Mouse (Mus musculus): ENCODE data around the gene Ankrd60. TPM values are rescaled to one million over a fixed set of nuclear protein-coding genes. Genes with fewer than 3 reads are reported as not detected.

Gene Ankrd60
- not detected in 2 replicates for polyA plus RNA-seq (2015; fragmentation: Nextera tagmentation; extraction: Ambion mirVana)

DNA sequence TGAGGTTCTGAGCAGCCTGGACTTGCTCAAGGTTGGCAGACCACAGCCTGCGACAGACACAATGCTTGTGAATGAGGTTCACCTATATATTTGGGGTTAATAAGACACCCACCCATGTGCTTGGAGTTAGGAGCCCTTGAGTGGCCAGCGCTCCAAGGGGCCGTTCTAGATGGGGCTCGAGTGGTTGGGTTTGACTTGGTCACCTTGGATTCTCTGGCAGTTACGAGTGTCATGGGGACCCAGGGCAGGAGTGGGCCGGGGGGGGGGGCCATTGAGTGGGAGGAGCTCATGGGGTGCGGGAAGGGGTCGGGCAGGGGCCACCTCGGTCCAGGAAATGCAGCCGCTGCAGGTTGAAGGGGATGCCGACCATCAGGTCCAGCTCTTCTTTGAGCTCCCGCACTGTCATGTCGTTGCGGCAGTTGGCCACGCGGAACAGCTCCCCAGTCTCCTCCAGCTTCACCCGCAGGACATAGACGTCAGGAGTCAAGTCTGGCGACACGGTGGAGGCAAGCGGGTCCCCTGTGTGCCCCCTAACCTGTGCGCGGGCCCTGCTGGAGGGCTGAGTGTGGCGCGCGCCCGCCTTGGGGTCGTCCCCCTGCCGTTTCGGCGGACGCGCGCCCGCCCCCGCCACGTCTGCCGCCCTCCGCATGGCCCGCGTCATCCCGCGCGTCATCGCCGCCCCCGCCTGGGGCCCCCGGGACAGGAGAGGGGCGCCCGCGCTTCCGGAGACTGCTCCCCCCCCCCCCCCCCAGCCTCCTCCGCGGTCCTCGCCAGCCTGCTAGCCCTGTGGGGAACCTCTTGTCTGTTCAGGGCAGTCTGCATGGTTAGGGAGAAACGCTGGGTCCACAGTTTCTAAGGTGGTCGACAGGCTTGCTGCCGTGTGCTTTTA, at the start of gene Ankrd60:
Gene Ankrd60, minus strand, starts transcription at position 697 of the 889 bp plus-strand sequence.
- Histone ChIP-seq H3K4me1 (peaks cover 9% of the 10 kb centered on the region; the same call in 1 of the 2 replicates), H3K9me3 (no peaks in the 10 kb centered on the region), H3K27me3 (replicated peaks) (0 out of 2 replicates have a peak, but pooled peaks cover 4% of the 10 kb centered on the region), H3K9ac (no peak within 1 kb of the TSS; the same call in 1 of the 2 replicates), H3K4me2 (peak within 1 kb of the TSS; percentile 91), H3K36me3 (no peaks in the 10 kb centered on the region), H3K4me3 (replicated peaks) (peak within 1 kb of the TSS; percentile 45), H3K27ac (no peak within 1 kb of the TSS)
- peak; percentile 54 for ATAC-seq (ENCODE audit: insufficient read depth, low FRiP score, low read depth)
- 8% methylated on average over 57 of the region's 58 CpGs for WGBS

DNA sequence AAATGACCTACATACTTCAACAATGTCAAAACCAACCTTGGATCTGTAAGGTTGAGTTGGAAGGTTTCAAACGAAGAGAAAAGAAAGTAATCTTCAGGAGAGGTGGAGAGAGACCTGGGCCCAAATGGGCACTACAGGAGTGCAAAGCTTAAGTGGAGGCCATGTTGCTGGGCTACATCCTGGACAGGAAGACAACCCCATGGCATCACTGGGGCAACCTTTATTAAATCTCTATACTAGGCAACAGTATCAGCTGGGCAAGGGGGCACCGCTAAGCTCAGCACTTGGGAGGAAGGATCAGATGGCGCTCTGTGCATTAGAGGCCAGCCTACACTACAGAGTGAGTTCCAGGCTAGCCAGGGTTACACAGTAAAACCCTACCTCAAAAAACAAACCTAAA, 47.6 kb upstream of the Ankrd60 start:
- no peaks in the 10 kb centered on the region for H3K36me3 ChIP-seq
- no peak overlapping the region for H3K4me3 ChIP-seq (replicated peaks)
- H3K27me3 ChIP-seq (replicated peaks) = no peaks in the 10 kb centered on the region; the same call in 1 of the 2 replicates
- no peak overlapping the region for H3K27ac ChIP-seq
- H3K9ac ChIP-seq = no peak overlapping the region
- no peaks in the 10 kb centered on the region for H3K9me3 ChIP-seq
- 0 out of 2 replicates have a peak, but pooled peaks cover 2% of the 10 kb centered on the region for H3K4me1 ChIP-seq
- ATAC-seq (ENCODE audit: insufficient read depth, low FRiP score, low read depth) = no peak
- H3K4me2 ChIP-seq = no peak overlapping the region
- WGBS = 94% methylated on average over 3 of the region's 3 CpGs

DNA sequence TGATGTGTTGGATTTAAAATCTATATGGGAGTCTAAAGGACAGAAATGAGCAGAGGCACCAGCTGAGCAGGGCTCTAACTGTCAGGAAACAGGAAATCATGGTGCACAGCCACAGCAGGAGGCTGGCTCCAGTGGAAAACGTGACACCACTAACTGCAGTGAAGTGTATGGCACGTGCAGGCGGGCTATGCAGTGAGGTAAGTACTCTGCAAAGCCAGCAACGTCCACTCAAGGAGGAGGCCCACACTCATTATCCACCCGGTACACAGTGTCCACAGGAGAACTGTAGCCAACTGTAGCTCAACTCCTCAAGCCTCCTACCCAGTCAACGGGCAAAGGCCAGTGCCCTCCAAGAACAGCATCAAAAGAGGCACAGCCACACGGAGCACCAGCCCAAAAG, 46.5 kb upstream of the Ankrd60 start:
- H3K36me3 ChIP-seq = no peaks in the 10 kb centered on the region
- no peaks in the 10 kb centered on the region; the same call in 1 of the 2 replicates for H3K27me3 ChIP-seq (replicated peaks)
- H3K9me3 ChIP-seq = no peaks in the 10 kb centered on the region
- H3K4me2 ChIP-seq = no peak overlapping the region
- H3K9ac ChIP-seq = no peak overlapping the region
- no peak overlapping the region for H3K4me3 ChIP-seq (replicated peaks)
- H3K27ac ChIP-seq = no peak overlapping the region
- WGBS = 79% methylated on average over 7 of the region's 7 CpGs
- 0 out of 2 replicates have a peak, but pooled peaks cover 2% of the 10 kb centered on the region for H3K4me1 ChIP-seq
- ATAC-seq (ENCODE audit: insufficient read depth, low FRiP score, low read depth) = no peak

DNA sequence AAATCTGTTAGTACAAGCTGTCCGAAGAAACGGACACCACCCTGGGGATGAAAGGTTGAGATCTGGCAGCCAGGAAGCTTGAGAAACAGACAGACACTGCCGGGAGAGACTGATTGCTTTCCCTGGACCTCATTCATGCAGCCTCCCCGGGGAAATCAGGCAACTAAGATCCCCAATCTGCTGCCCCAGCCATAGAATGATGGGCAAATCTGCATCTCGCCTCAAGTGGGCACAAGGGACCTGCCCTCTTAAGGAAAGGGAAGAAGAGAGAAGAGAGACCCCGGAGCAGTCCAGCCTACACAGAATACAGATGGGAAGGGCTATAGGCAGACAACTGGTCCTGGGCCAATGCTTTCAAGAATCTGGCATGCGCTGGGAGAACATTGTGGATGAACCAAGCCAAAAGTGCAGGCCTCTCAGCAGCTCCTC, 44.0 kb upstream of the Ankrd60 start:
- no peaks in the 10 kb centered on the region for H3K9me3 ChIP-seq

DNA sequence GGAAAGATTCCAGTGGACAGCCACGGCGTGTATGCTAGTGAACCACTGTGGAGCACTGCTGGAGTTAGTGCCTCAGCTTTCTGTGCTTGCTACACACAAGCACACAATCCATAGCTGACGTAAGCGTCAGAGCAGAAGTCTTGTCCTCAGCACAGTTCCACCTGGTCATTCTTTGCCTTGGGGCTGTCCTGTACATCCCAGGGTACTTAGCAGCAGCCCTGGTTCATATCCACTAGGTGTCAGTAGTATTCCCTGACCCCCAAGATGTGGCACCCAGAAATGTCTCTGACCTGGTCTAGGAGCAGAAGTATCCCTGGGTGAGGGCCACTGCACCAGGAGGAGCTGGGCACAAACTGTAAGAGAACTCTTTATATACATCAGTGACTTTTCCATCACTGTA, 42.5 kb upstream of the Ankrd60 start:
- ATAC-seq (ENCODE audit: insufficient read depth, low FRiP score, low read depth) = no peak
- H3K36me3 ChIP-seq = no peaks in the 10 kb centered on the region
- 92% methylated on average over 4 of the region's 4 CpGs for WGBS
- no peak overlapping the region for H3K9ac ChIP-seq
- H3K4me1 ChIP-seq = 0 out of 2 replicates have a peak, but pooled peaks cover 7% of the 10 kb centered on the region
- no peak overlapping the region for H3K4me3 ChIP-seq (replicated peaks)
- H3K4me2 ChIP-seq = no peak overlapping the region
- no peak overlapping the region for H3K27ac ChIP-seq
- H3K27me3 ChIP-seq (replicated peaks) = no peaks in the 10 kb centered on the region; the same call in 1 of the 2 replicates
- no peaks in the 10 kb centered on the region for H3K9me3 ChIP-seq

More for the DNA sequence above, 44.0 kb upstream of the Ankrd60 start:
- no peak for ATAC-seq (ENCODE audit: insufficient read depth, low FRiP score, low read depth)
- H3K4me3 ChIP-seq (replicated peaks) = no peak overlapping the region
- H3K4me2 ChIP-seq = no peak overlapping the region
- no peaks in the 10 kb centered on the region for H3K36me3 ChIP-seq
- WGBS = 66% methylated on average over 7 of the region's 7 CpGs
- 0 out of 2 replicates have a peak, but pooled peaks cover 2% of the 10 kb centered on the region for H3K4me1 ChIP-seq
- no peaks in the 10 kb centered on the region; the same call in 1 of the 2 replicates for H3K27me3 ChIP-seq (replicated peaks)
- no peak overlapping the region for H3K27ac ChIP-seq
- H3K9ac ChIP-seq = no peak overlapping the region

DNA sequence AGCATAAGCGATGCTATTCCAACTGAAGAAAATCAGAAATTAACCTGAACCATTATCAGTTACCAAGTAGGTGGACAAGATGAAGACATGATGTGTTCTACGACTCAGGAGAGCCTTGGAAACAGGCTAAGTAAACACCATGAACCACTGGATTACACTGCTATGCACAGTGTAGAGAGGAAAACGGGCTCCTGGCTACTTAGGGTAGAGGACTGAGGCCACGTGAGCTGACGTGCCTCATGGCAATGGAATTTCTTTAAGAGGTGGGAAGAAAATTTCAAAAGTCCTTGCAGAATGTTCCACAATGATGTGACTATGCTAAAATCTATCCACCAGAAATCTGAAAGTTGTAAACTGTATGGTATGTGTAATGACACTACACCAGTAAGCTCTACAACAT, 41.0 kb upstream of the Ankrd60 start:
- no peak overlapping the region for H3K27ac ChIP-seq
- H3K27me3 ChIP-seq (replicated peaks) = no peaks in the 10 kb centered on the region; the same call in 1 of the 2 replicates
- H3K9ac ChIP-seq = no peak overlapping the region
- H3K4me1 ChIP-seq = 0 out of 2 replicates have a peak, but pooled peaks cover 7% of the 10 kb centered on the region
- H3K4me3 ChIP-seq (replicated peaks) = no peak overlapping the region
- H3K36me3 ChIP-seq = no peaks in the 10 kb centered on the region
- no peak overlapping the region for H3K4me2 ChIP-seq
- WGBS = 89% methylated on average over 5 of the region's 5 CpGs
- no peak for ATAC-seq (ENCODE audit: insufficient read depth, low FRiP score, low read depth)
- H3K9me3 ChIP-seq = no peaks in the 10 kb centered on the region

DNA sequence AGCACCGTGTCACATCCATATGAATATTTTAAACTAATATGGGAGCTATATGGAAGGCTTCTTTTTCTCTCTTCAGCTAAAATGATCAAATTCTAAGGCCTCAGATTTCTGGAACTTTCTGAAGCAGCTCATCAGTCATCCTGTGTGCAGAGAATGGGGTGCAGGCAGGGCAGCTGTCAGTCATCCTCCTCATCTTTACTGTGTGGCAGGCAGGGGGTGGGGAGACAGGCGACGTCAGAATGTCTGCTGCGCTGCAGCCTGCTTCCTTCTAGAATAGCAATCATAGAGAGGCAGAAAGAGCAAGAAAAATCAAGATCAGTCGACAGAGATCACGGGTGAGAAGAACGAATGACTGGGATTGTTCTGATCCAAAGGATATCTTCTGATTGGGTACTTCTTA, 38.0 kb upstream of the Ankrd60 start:
- 0 out of 2 replicates have a peak, but pooled peaks cover 5% of the 10 kb centered on the region for H3K4me1 ChIP-seq
- H3K4me3 ChIP-seq (replicated peaks) = no peak overlapping the region
- 0 out of 2 replicates have a peak, but pooled peaks cover 3% of the 10 kb centered on the region for H3K27me3 ChIP-seq (replicated peaks)
- H3K9me3 ChIP-seq = no peaks in the 10 kb centered on the region
- ATAC-seq (ENCODE audit: insufficient read depth, low FRiP score, low read depth) = no peak
- no peak overlapping the region for H3K4me2 ChIP-seq
- H3K36me3 ChIP-seq = no peaks in the 10 kb centered on the region
- peak overlapping the region; percentile 57 for H3K27ac ChIP-seq
- H3K9ac ChIP-seq = no peak overlapping the region
- WGBS = 60% methylated on average over 7 of the region's 7 CpGs

DNA sequence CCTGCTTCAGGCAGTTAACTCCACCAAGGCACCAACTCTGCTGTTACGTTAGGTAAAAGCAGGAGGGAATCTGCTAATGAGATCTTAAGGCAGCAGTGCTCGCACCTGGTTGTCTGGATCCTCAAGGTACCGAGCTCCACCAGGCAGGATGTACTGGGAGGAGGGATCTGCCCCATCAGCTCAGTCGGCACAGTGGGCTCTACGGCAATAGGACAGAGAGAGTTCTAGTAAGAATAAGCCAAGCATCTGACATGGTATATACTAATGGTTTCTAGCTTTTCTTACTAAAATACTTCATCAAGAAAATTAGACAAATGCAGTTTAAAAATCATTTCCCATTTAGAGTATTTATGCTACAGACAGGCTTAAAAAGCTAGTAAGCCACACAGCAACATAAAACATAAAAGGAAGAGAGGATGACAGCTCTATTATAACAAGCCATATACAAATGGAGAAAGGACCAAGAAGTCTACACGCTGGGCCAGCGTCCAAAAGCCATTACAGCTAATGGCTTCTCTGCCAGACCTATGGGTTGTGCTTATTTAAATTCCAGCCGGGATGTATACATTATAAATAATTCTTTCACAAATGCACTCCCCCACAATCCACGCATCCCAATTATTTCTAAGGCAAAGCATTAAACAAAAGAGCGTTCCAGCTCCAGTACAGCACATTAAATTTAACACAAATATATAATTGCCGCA, 37.4 kb upstream of the Ankrd60 start:
- no peaks in the 10 kb centered on the region for H3K36me3 ChIP-seq
- H3K4me3 ChIP-seq (replicated peaks) = no peak overlapping the region
- no peaks in the 10 kb centered on the region for H3K9me3 ChIP-seq
- H3K27ac ChIP-seq = no peak overlapping the region
- H3K27me3 ChIP-seq (replicated peaks) = 0 out of 2 replicates have a peak, but pooled peaks cover 3% of the 10 kb centered on the region
- 46% methylated on average over 11 of the region's 11 CpGs for WGBS
- no peak overlapping the region for H3K9ac ChIP-seq
- no peak overlapping the region for H3K4me2 ChIP-seq
- H3K4me1 ChIP-seq = 0 out of 2 replicates have a peak, but pooled peaks cover 5% of the 10 kb centered on the region
- 0 out of 2 replicates have a peak, but pooled peaks have one; percentile 43 for ATAC-seq (ENCODE audit: insufficient read depth, low FRiP score, low read depth)

DNA sequence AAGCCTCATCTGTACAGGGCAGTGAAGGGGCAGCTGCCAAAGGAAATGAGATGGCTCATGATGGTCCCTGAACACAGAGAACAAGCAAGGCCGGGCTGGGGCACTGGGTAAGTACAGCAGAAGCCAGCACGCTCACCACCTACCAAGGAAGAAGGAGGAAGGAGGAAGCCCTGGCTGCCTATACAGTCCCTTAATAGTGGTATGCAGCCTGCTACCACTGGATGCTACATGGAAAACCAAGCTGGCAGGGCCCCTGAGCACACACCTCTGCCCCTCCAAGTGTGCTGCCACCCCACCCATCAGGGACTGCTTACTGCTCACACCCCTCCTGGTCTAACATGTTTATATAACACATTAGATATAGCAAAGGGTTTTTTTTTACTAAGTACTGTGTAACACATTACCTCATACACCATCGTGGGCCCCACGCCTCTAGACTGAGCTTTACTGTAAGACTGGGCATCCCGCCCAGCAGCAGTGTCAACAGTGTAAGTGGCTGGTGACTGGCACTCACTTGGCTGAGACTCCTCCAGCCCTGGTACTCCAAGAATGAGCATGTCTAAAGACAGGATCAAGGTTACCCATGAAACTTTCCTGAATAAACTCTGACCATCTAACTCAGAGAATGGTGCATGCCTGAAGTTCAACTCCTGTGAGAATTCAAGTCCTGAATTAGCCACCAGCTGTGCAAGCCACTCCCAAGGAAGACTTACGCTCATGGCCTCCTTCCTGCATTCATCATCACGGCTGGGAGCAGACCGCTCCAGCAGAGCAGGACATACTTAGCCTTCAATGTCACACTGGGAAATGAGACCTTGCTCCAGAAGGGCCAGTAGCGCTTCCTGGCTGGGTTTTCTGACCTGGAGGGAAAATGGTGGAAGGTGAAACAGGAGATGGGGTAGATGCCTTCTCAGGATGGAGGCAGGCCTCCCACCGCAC, 30.1 kb upstream of the Ankrd60 start:
- ATAC-seq (ENCODE audit: insufficient read depth, low FRiP score, low read depth) = peak; percentile 84
- Histone ChIP-seq H3K36me3 (0 out of 2 replicates have a peak, but pooled peaks cover 7% of the 10 kb centered on the region), H3K4me1 (peaks cover 3% of the 10 kb centered on the region; the same call in 1 of the 2 replicates), H3K9me3 (no peaks in the 10 kb centered on the region), H3K27me3 (replicated peaks) (0 out of 2 replicates have a peak, but pooled peaks cover 4% of the 10 kb centered on the region), H3K27ac (0 out of 2 replicates have a peak overlapping the region, but pooled peaks have one; percentile 28), H3K4me2 (no peak overlapping the region), H3K9ac (no peak overlapping the region), H3K4me3 (replicated peaks) (no peak overlapping the region)
- WGBS = 67% methylated on average over 10 of the region's 10 CpGs

DNA sequence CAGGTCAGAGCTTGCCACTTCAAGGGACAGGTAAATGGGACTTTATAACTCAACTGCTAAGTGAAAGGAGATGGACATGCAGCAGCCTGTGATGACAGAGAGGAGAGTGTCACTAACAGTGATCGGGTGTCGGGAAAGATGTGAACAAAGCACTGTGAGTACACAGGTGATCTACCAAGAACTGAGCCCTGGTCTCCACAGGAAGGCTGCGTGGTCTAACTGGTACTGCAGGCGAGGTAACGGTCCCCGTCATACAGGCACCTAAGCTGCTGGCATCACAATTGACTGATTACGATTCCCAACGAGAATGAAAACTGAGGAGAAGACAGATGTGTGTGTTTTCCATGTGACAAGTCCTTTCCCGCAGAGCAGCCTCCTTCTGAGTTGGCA, 28.2 kb upstream of the Ankrd60 start:
- H3K4me1 ChIP-seq = peaks cover 3% of the 10 kb centered on the region; the same call in 1 of the 2 replicates
- 0 out of 2 replicates have a peak, but pooled peaks cover 10% of the 10 kb centered on the region for H3K36me3 ChIP-seq
- H3K9ac ChIP-seq = no peak overlapping the region
- ATAC-seq (ENCODE audit: insufficient read depth, low FRiP score, low read depth) = no peak
- H3K4me2 ChIP-seq = no peak overlapping the region
- WGBS = 86% methylated on average over 9 of the region's 9 CpGs
- no peak overlapping the region for H3K4me3 ChIP-seq (replicated peaks)
- no peaks in the 10 kb centered on the region for H3K9me3 ChIP-seq
- 0 out of 2 replicates have a peak, but pooled peaks cover 4% of the 10 kb centered on the region for H3K27me3 ChIP-seq (replicated peaks)
- no peak overlapping the region for H3K27ac ChIP-seq

Measured in stomach, embryonic 15.5 days (tissue).